Mouse (Mus musculus): ENCODE results near the gene Dbndd2.
A peak's percentile ranks its signal among the peaks of the same experiment; 100 is the strongest.

Gene Dbndd2

GRCm38 (mm10) chr2:164453887-164454500 lies 31.9 kb upstream of the Dbndd2 start:
- no peak for DNase-seq (ENCODE audit: low spot score)

GRCm38 (mm10) chr2:164454846-164455245 lies 31.1 kb upstream of the Dbndd2 start:
- no peak for DNase-seq (ENCODE audit: low spot score)

- DNase-seq (ENCODE audit: low spot score): no peak
Measured at GRCm38 (mm10) chr2:164455421-164456190, 30.3 kb upstream of the Dbndd2 start.

GRCm38 (mm10) chr2:164456413-164456812 lies 29.5 kb upstream of the Dbndd2 start:
- peak; percentile 10 for DNase-seq (ENCODE audit: low spot score)

GRCm38 (mm10) chr2:164456864-164457300 lies 29.0 kb upstream of the Dbndd2 start, which contains the start of gene Sys1:
Gene Sys1 (plus strand): TSS chr2:164456964.
- DNase-seq (ENCODE audit: low spot score): peak; percentile 59

GRCm38 (mm10) chr2:164457942-164458341 lies 28.0 kb upstream of the Dbndd2 start:
- no peak for DNase-seq (ENCODE audit: low spot score)

GRCm38 (mm10) chr2:164458535-164458934 lies 27.4 kb upstream of the Dbndd2 start:
- DNase-seq (ENCODE audit: low spot score): no peak

GRCm38 (mm10) chr2:164460745-164461551 lies 25.0 kb upstream of the Dbndd2 start, which contains the start of gene Gm20458:
Gene Gm20458 (plus strand): TSS chr2:164460967.
- DNase-seq (ENCODE audit: low spot score): peak; percentile 98

- DNase-seq (ENCODE audit: low spot score): no peak
Measured at GRCm38 (mm10) chr2:164465161-164465560, 20.7 kb upstream of the Dbndd2 start.

- no peak for DNase-seq (ENCODE audit: low spot score)
Measured at GRCm38 (mm10) chr2:164466787-164467186, 19.1 kb upstream of the Dbndd2 start.

GRCm38 (mm10) chr2:164470254-164470653 lies 15.7 kb upstream of the Dbndd2 start:
- peak; percentile 79 for DNase-seq (ENCODE audit: low spot score)

- no peak for DNase-seq (ENCODE audit: low spot score)
Measured at GRCm38 (mm10) chr2:164473624-164474023, 12.3 kb upstream of the Dbndd2 start, which contains the start of gene Trp53tg5. Gene Trp53tg5 (minus strand): TSS chr2:164473724.

GRCm38 (mm10) chr2:164486258-164487114 lies 580 bp downstream of the Dbndd2 start:
- peak; percentile 48 for DNase-seq (ENCODE audit: low spot score)

GRCm38 (mm10) chr2:164487115-164487527 lies 1.2 kb downstream of the Dbndd2 start:
- DNase-seq (ENCODE audit: low spot score): no peak

GRCm38 (mm10) chr2:164487812-164488211 lies 1.9 kb downstream of the Dbndd2 start:
- DNase-seq (ENCODE audit: low spot score): no peak

- no peak for DNase-seq (ENCODE audit: low spot score)
Measured at GRCm38 (mm10) chr2:164494126-164494525, 8.2 kb downstream of the Dbndd2 start.

GRCm38 (mm10) chr2:164496331-164496730 lies 10.4 kb downstream of the Dbndd2 start:
- no peak for DNase-seq (ENCODE audit: low spot score)

GRCm38 (mm10) chr2:164496847-164497690 lies 11.2 kb downstream of the Dbndd2 start, which contains the start of gene Pigt:
Gene Pigt (plus strand): TSS chr2:164497520.
- DNase-seq (ENCODE audit: low spot score): peak; percentile 90

GRCm38 (mm10) chr2:164497691-164498268 lies 11.9 kb downstream of the Dbndd2 start:
- DNase-seq (ENCODE audit: low spot score): no peak

GRCm38 (mm10) chr2:164499317-164499716 lies 13.4 kb downstream of the Dbndd2 start:
- DNase-seq (ENCODE audit: low spot score): no peak
